Mouse (Mus musculus) forebrain, embryonic 13.5 days (tissue): ENCODE results near the gene Glis3. TPM values are rescaled to one million over a fixed set of nuclear protein-coding genes. Genes with fewer than 3 reads are reported as not detected.

Source experiments
- ATAC-seq: fragments of 200-750 bp; cut with Nextera tagmentation; 2 replicates; pipeline ENCODE4 v1.8.0; 2017
- H3K27ac ChIP-seq: fragments of 300-500 bp; sonication (generic); 2 replicates; pipeline ENCODE4 v1.5.1; 2015; ENCODE audit warnings: inconsistent platforms, mild to moderate bottlenecking, moderate library complexity
- H3K27me3 ChIP-seq: fragments of 300-500 bp; sonication (generic); 2 replicates; pipeline ENCODE4 v1.6.1; 2015; ENCODE audit warnings: mild to moderate bottlenecking, inconsistent platforms
- H3K36me3 ChIP-seq: fragments of 300-500 bp; sonication (generic); 2 replicates; pipeline ENCODE4 v1.6.1; 2015; ENCODE audit warnings: mild to moderate bottlenecking, inconsistent platforms; ENCODE audit not compliant: poor library complexity, severe bottlenecking
- H3K4me1 ChIP-seq: fragments of 300-500 bp; sonication (generic); 2 replicates; pipeline ENCODE4 v1.6.1; 2015; ENCODE audit warnings: inconsistent platforms
- H3K4me2 ChIP-seq: fragments of 300-500 bp; sonication (generic); 2 replicates; pipeline ENCODE4 v1.6.1; 2015; ENCODE audit warnings: inconsistent platforms, mild to moderate bottlenecking, moderate library complexity
- H3K4me3 ChIP-seq: fragments of 300-500 bp; sonication (generic); 2 replicates; pipeline ENCODE4 v1.5.1; 2015; ENCODE audit warnings: mild to moderate bottlenecking, inconsistent platforms
- H3K9ac ChIP-seq: fragments of 300-500 bp; sonication (generic); 2 replicates; pipeline ENCODE4 v1.6.1; 2015; ENCODE audit warnings: mild to moderate bottlenecking, inconsistent platforms
- H3K9me3 ChIP-seq: fragments of 300-500 bp; sonication (generic); replicated peaks from 2 replicates; pipeline ENCODE4 v1.6.1; 2016; ENCODE audit warnings: inconsistent platforms
- WGBS: fragments of 180-500 bp; shearing (Covaris S2); methylation state at CpG from one replicate; pipeline ENCODE4 v1.1.7; 2015; 5-methylcytosine and 5-hydroxymethylcytosine counted together
- polyA plus RNA-seq: library from polyadenylated mRNA; unstranded; fragments of >200 nt; fragmentation: Nextera tagmentation; extraction: Ambion mirVana; gene quantifications from 2 replicates; pipeline ENCODE4 v1.2.1, GENCODE M21; 2015

The Glis3 gene
- polyA plus RNA-seq, 1 experiment from 2014 or later, result 1.3 TPM

DNA sequence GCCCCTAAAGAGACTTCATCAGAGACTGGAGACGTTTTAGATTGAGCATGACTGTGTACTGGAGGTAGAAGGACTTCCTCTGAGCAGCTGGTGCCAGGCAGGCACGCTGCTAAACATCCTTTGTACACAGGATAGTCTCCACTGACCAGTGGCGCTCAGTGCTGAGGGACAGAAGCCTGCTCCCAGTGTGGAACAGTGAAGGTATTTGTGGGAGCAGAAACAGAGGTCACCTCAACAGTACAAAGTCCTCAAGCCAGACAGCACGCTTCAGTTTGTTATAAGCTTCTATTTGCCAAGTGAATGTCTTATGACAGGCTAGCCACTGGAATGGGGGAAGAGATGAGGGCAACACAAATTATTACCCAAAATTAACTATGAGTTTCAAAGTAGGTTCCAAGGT, 289.0 kb downstream of the Glis3 start:
- H3K27ac ChIP-seq, result no peak overlapping the region
- no peak overlapping the region for H3K4me2 ChIP-seq
- WGBS, result 78% methylated on average over 4 of the region's 4 CpGs
- H3K4me3 ChIP-seq, result no peak overlapping the region
- peaks cover 22% of the 10 kb centered on the region for H3K4me1 ChIP-seq
- ATAC-seq, result no peak
- peaks cover 3% of the 10 kb centered on the region; the same call in 1 of the 2 replicates for H3K27me3 ChIP-seq
- no peak overlapping the region for H3K9ac ChIP-seq
- no peaks in the 10 kb centered on the region for H3K9me3 ChIP-seq
- no peaks in the 10 kb centered on the region for H3K36me3 ChIP-seq

DNA sequence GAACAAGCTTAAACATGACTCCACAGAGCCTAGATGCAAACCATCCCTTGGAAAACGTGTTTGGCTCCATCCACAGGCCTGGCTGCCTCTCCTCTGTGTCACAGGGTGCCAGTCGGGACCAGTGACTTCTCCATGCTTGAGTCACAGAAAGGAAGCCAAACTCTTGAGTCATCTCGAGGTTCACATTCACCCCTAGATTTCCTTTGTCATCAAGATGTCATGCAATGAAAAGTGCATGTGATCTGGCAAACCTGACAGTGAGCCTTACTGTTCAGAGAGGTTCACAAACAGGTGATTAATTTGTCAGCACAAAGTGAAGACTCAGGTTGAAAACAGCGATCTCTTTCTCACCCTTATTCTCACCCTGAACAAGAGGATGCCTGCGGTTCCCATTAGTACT, 290.7 kb downstream of the Glis3 start:
- Histone ChIP-seq H3K27ac (no peak overlapping the region), H3K4me3 (no peak overlapping the region), H3K4me1 (peaks cover 5% of the 10 kb centered on the region), H3K9ac (no peak overlapping the region), H3K36me3 (no peaks in the 10 kb centered on the region), H3K4me2 (no peak overlapping the region), H3K27me3 (peaks cover 11% of the 10 kb centered on the region), H3K9me3 (no peaks in the 10 kb centered on the region)
- 77% methylated on average over 5 of the region's 5 CpGs for WGBS
- no peak for ATAC-seq

DNA sequence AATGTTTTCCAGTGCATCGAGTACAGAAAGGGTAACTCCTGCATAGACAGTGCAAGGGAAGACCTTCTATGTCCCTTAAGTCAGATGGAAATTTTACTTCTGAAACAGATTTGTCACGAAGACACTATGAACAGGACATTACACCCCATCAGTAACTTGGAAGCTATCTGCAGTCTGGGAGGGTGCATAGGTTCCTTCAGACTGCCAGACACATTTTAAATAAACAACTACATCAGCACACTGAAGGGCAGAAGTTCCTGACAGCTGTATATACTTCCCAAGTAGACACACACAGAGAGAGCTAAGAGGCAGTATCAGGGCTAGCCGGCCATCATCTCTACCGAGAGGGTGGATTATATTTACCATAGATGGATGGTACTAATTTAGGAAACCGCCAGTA, 296.5 kb downstream of the Glis3 start:
- Histone ChIP-seq H3K9me3 (no peaks in the 10 kb centered on the region), H3K9ac (no peak overlapping the region), H3K4me1 (peaks cover 46% of the 10 kb centered on the region), H3K27ac (no peak overlapping the region), H3K4me3 (no peak overlapping the region), H3K27me3 (peaks cover 18% of the 10 kb centered on the region), H3K4me2 (no peak overlapping the region), H3K36me3 (no peaks in the 10 kb centered on the region)
- no peak for ATAC-seq
- 82% methylated on average over 5 of the region's 5 CpGs for WGBS

DNA sequence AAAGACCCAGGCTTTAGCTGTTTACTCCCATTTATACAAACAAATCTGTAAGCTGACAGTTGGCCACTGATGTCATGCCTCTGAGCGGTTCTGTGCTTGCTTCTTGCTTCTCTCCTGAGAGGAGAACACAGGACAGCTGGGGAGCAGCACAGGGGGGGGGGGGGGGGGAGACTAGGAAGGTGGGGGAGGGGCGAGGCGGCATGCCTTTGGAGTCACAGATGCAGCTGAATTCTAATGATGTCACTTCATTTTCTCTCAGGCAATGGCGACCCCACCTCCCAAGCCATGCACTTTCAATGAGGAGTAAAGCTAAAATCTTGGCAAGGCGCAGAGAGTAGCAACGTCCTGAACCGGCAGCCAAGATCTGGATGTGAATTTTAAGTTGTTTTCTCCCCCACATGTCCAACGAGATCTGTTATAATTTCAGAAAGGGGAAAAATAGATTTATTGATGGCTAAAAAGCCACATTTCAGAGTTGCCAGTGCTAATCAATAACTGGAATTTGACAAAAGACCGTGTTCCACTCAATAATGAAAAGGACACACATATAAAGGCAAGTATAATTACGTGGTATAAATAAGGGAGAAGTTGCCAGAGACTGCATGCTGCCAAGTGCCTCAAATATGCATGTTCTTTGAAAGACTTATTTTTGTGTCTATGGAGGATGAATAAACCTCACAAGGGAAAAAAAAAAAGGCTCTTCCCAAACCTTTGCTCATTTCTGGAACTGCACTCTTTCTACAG, 297.5 kb downstream of the Glis3 start:
- peak; percentile 94 for ATAC-seq
- H3K27ac ChIP-seq, result 0 out of 2 replicates have a peak overlapping the region, but pooled peaks have one; percentile 17
- 21% methylated on average over 10 of the region's 10 CpGs for WGBS

DNA sequence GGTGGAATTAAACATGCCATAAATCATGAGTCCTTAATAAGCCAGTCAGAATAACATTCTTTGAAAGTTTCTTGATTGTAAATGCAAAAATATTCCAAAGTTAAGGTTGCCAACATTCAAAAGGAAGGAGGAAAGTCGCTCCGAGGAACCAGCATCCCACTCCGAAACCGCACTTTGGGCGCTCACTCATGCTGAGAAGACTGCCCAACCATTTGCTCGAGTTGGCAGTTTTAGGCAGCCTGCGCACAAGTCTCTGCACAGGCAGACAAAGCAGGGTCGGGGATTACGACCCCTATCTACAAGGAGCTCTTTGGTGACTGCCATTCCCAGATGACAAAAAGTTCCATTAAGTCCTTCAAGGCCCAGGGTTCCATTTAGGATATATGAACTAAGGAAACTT, 298.4 kb downstream of the Glis3 start:
- Histone ChIP-seq H3K4me1 (peaks cover 53% of the 10 kb centered on the region), H3K9ac (no peak overlapping the region), H3K4me3 (no peak overlapping the region), H3K36me3 (no peaks in the 10 kb centered on the region), H3K27ac (0 out of 2 replicates have a peak overlapping the region, but pooled peaks have one; percentile 28), H3K4me2 (no peak overlapping the region; the same call in 1 of the 2 replicates), H3K9me3 (no peaks in the 10 kb centered on the region), H3K27me3 (peaks cover 25% of the 10 kb centered on the region)
- ATAC-seq, result peak; percentile 22; the same call in 1 of the 2 replicates
- 36% methylated on average over 9 of the region's 9 CpGs for WGBS

More for the DNA sequence above, 297.5 kb downstream of the Glis3 start:
- Histone ChIP-seq H3K27me3 (peaks cover 18% of the 10 kb centered on the region), H3K4me1 (peaks cover 53% of the 10 kb centered on the region), H3K4me3 (no peak overlapping the region), H3K9ac (no peak overlapping the region), H3K36me3 (no peaks in the 10 kb centered on the region), H3K4me2 (peak overlapping the region; percentile 2; the same call in 1 of the 2 replicates), H3K9me3 (no peaks in the 10 kb centered on the region)

DNA sequence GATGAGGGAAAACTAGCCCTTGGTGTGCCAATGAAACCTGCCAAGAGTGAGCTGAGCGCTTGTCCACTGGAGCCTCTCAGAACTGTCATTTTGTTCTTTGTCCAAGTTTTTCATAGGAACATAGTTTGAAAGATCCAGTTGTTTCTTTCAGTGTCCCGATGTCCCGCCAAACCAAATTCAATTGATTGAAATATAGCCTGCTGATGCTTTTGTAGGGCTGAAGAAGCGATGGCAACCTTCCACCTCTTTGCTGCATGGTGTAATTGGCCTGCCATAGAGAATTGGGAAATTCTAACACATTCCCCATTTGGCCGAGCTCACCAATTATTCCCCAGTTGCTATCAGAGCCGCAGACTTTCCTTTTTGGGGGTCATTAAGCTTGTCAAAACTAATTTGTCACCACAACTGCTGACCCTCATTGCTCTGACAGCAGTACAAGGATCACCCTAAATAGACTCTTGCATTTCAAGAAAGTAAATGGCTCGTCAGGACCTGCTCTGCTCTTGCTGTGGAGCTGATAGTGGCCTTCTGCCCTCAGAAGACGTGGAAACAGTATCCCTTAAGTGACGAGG, 299.1 kb downstream of the Glis3 start:
- peak; percentile 27 for ATAC-seq
- no peak overlapping the region for H3K4me3 ChIP-seq
- no peaks in the 10 kb centered on the region for H3K9me3 ChIP-seq
- H3K27me3 ChIP-seq, result peaks cover 25% of the 10 kb centered on the region
- H3K4me2 ChIP-seq, result no peak overlapping the region
- H3K4me1 ChIP-seq, result peaks cover 54% of the 10 kb centered on the region
- no peaks in the 10 kb centered on the region for H3K36me3 ChIP-seq
- H3K27ac ChIP-seq, result no peak overlapping the region
- no peak overlapping the region for H3K9ac ChIP-seq
- 22% methylated on average over 9 of the region's 9 CpGs for WGBS

DNA sequence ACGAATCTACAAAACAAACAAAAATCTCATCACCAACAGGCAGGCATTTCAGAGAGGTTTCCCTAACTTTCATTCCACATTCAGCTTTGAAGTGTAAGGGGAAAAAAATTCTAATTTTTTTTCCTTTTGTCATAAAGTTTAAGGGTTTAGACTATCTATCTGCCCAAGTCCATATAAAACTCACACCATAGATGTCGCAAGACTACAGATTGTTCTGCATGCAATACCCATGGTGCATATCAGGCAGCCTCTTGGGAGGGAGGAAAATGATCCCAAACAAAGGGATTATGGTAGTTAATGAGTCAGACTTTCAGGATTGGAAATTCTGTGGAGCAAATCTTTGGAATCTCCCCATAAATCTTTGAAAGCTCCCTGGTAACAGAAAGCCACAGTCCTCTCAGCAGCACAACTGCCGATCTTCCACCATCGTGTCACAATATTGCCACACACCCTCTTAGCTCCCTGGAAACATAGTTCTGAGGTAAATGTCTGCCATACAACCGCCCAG, 302.0 kb downstream of the Glis3 start:
- Histone ChIP-seq H3K9ac (no peak overlapping the region), H3K4me1 (peaks cover 62% of the 10 kb centered on the region), H3K27me3 (peaks cover 25% of the 10 kb centered on the region), H3K4me2 (no peak overlapping the region), H3K27ac (no peak overlapping the region), H3K9me3 (no peaks in the 10 kb centered on the region), H3K4me3 (no peak overlapping the region), H3K36me3 (no peaks in the 10 kb centered on the region)
- WGBS, result 78% methylated on average over 5 of the region's 5 CpGs
- no peak for ATAC-seq

DNA sequence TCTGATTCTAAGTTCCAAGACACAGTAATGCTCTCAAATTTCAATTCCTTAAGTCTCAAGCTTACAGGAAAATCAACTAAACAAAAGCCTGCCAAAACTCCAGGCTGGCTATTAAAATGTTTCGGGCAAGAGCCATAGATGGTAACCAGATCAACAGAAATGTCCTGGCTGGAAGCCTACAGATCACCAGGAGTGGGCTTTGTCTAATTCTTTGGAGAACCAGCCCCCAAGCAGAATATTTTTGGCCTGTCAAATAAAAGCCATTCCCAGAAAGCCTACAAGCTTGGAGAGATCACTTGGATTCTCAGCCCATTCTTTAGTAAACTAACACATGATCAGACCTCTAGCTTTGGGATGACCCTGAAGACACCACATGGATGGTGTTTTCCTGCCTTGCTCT, 303.5 kb downstream of the Glis3 start:
- Histone ChIP-seq H3K4me2 (no peak overlapping the region), H3K36me3 (no peaks in the 10 kb centered on the region), H3K27me3 (peaks cover 25% of the 10 kb centered on the region), H3K4me1 (peaks cover 52% of the 10 kb centered on the region), H3K4me3 (no peak overlapping the region), H3K27ac (no peak overlapping the region), H3K9me3 (no peaks in the 10 kb centered on the region), H3K9ac (no peak overlapping the region)
- WGBS, result 59% methylated on average over 1 of the region's 1 CpGs
- no peak for ATAC-seq

DNA sequence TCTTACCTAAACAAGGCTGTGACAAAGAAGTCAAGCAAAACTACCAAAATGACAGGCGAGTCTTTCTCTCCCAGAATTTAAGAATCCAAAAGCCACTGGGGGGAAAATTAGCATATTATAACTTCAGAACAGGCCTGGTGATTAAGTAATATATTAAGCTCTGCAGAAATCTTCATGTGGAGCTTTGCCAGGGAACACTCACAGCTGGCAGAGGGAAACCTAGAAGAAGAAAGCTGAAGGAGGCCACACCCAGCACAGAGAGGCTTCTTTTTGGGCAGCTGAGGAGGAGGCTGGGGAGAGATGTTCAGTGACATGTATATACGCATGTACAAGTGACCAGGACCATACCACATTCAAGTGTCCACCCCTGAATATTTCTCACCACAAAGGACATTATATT, 304.1 kb downstream of the Glis3 start:
- peaks cover 47% of the 10 kb centered on the region for H3K4me1 ChIP-seq
- no peak overlapping the region for H3K27ac ChIP-seq
- peaks cover 25% of the 10 kb centered on the region for H3K27me3 ChIP-seq
- no peaks in the 10 kb centered on the region for H3K36me3 ChIP-seq
- H3K9me3 ChIP-seq, result no peaks in the 10 kb centered on the region
- 82% methylated on average over 2 of the region's 2 CpGs for WGBS
- ATAC-seq, result no peak
- H3K4me2 ChIP-seq, result no peak overlapping the region
- no peak overlapping the region for H3K9ac ChIP-seq
- H3K4me3 ChIP-seq, result no peak overlapping the region

DNA sequence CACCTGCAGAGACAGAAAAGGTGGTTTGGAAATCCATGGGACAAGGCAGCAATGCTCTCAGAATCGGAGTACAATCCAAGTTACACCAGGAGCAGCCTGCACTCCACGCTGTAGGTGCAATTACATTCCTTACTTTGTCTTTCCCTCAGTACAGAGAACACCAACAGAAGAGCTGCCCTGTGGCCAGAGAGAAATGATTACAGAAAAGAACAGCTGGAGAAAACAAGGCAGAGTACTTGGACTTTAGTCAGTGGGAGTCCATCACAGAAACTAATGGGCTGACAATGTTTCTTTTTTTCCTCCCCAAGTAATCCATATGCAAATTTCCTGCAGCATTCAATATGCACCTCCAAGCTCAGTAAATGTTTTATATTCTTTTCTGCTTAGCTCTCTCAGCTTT, 305.4 kb downstream of the Glis3 start:
- 16% methylated on average over 2 of the region's 2 CpGs for WGBS
- Histone ChIP-seq H3K4me2 (no peak overlapping the region), H3K4me1 (peaks cover 38% of the 10 kb centered on the region), H3K4me3 (no peak overlapping the region), H3K27ac (no peak overlapping the region), H3K9me3 (no peaks in the 10 kb centered on the region), H3K27me3 (peaks cover 28% of the 10 kb centered on the region), H3K9ac (no peak overlapping the region), H3K36me3 (no peaks in the 10 kb centered on the region)
- ATAC-seq, result peak; percentile 33; the same call in 1 of the 2 replicates

DNA sequence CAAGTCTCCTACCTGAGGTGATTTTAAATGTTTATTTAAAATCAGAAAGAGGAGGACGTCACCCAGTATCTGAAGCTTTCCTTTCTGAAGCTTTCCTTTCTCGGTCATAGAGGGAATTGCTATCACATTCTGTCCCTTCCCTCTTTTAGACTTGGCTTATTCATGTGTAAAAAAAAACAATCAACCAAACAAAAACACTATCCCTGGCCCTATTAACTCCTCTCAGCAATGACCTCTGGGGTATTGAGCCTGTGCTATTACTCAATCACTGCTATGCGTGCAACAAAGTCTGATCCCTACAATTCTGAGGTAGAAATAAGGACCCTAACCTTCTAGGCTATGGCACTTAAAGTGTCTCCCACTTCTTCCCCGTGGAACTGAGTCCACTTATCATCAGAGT, 311.7 kb downstream of the Glis3 start:
- no peak overlapping the region for H3K4me2 ChIP-seq
- peaks cover 11% of the 10 kb centered on the region; the same call in 1 of the 2 replicates for H3K4me1 ChIP-seq
- H3K9me3 ChIP-seq, result no peaks in the 10 kb centered on the region
- WGBS, result 56% methylated on average over 4 of the region's 4 CpGs
- H3K4me3 ChIP-seq, result no peak overlapping the region
- peaks cover 15% of the 10 kb centered on the region; the same call in 1 of the 2 replicates for H3K27me3 ChIP-seq
- no peak for ATAC-seq
- H3K9ac ChIP-seq, result no peak overlapping the region
- no peaks in the 10 kb centered on the region for H3K36me3 ChIP-seq
- no peak overlapping the region for H3K27ac ChIP-seq

DNA sequence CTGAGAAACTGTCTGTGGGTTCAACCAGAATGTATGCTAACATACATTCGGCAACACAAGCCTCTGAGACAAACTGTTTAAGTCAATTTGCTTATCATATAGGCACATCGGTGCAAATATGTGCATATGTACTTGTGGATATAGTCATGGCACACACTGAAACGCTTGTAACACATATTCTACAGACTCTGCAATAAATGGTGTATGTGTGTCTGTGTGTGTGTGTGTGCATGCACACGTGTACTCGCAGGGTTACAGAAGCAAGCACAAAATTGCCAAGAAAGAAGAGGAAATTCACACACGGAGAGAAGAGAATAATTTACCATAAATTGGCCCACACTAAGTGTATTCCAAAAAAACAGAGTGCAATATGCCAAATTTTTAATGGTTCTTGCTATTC, 312.6 kb downstream of the Glis3 start:
- Histone ChIP-seq H3K4me1 (peaks cover 11% of the 10 kb centered on the region; the same call in 1 of the 2 replicates), H3K4me3 (no peak overlapping the region), H3K27me3 (peaks cover 13% of the 10 kb centered on the region; the same call in 1 of the 2 replicates), H3K9ac (no peak overlapping the region), H3K4me2 (no peak overlapping the region), H3K9me3 (no peaks in the 10 kb centered on the region), H3K27ac (no peak overlapping the region), H3K36me3 (no peaks in the 10 kb centered on the region)
- peak; percentile 61; the same call in 1 of the 2 replicates for ATAC-seq
- 86% methylated on average over 6 of the region's 6 CpGs for WGBS
